Mouse (Mus musculus): ENCODE data around the gene Ly75. TPM values are rescaled to one million over a fixed set of nuclear protein-coding genes. Genes with fewer than 3 reads are reported as not detected.

The Ly75 gene
- polyA plus RNA-seq, 1 experiment from 2014 or later: 1.1 TPM

GRCm38 (mm10) chr2:60347875-60348274, 35.2 kb downstream of the Ly75 start:
- Histone ChIP-seq H3K9me3 (ENCODE audit: control insufficient read depth, low read length) (no peaks in the 10 kb centered on the region), H3K27ac (replicated peaks; ENCODE audit: low read depth, low read length) (no peak overlapping the region), H3K27me3 (replicated peaks; ENCODE audit: control insufficient read depth, insufficient read depth, low read length) (no peaks in the 10 kb centered on the region), H3K9ac (ENCODE audit: low read depth, low read length) (no peak overlapping the region), H3K4me1 (ENCODE audit: control insufficient read depth, insufficient read depth, low read length) (no peaks in the 10 kb centered on the region), H3K4me2 (ENCODE audit: low read depth, low read length) (no peak overlapping the region), H3K4me3 (ENCODE audit: low read depth, low read length) (no peak overlapping the region), H3K36me3 (ENCODE audit: control insufficient read depth, insufficient read depth, low read length) (no peaks in the 10 kb centered on the region)
- ATAC-seq (ENCODE audit: low read depth) (no peak), DNase-seq (ENCODE audit: low spot score) (no peak)
- WGBS: 82% methylated on average over 7 of the region's 7 CpGs

DNA sequence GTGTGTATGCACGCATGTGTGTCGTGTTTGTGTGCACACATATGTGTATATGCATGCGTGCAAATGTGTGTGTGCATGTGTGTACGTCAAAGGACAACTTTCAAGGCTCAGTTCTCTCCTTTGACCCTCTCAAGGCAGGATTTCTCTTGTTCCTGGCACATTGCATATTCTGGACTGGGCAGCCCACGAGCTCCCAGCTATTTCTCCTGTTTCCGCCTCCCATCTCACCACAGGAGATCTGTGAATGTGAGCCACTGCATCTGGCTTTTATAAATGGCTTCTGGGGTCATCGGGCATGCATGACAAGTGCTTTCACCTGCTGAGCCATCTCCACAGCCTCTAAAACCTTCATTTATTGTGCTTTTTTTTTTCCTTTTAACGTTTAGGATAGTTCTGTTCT, 36.6 kb downstream of the Ly75 start:
- DNase-seq (ENCODE audit: low spot score): no peak
- H3K4me1 ChIP-seq (ENCODE audit: control insufficient read depth, insufficient read depth, low read length): 0 out of 2 replicates have a peak, but pooled peaks cover 5% of the 10 kb centered on the region
- no peak overlapping the region for H3K4me2 ChIP-seq (ENCODE audit: low read depth, low read length)
- no peaks in the 10 kb centered on the region for H3K36me3 ChIP-seq (ENCODE audit: control insufficient read depth, insufficient read depth, low read length)
- H3K27ac ChIP-seq (replicated peaks; ENCODE audit: low read depth, low read length): no peak overlapping the region
- WGBS: 71% methylated on average over 8 of the region's 8 CpGs
- no peaks in the 10 kb centered on the region for H3K27me3 ChIP-seq (replicated peaks; ENCODE audit: control insufficient read depth, insufficient read depth, low read length)
- no peak for ATAC-seq (ENCODE audit: low read depth)
- no peak overlapping the region for H3K4me3 ChIP-seq (ENCODE audit: low read depth, low read length)
- no peak overlapping the region for H3K9ac ChIP-seq (ENCODE audit: low read depth, low read length)
- no peaks in the 10 kb centered on the region for H3K9me3 ChIP-seq (ENCODE audit: control insufficient read depth, low read length)

DNA sequence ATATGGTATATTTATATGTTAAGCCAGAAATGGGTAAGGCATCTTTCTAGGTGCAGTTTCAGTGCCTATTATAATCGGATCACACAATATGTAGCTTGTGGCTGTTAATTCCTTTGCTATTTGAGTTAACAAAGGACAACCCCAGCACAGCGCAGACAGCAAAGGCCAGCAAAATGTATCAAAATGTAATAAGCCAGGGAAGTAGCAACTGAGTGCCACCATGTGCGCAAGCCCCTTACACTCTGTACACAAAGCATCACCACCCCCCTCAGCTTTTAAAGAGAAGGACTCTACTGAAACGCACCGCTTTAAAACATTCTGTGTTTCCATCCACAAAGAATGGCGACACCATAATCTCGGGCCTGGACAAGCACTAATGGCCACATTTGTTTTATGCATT, 37.4 kb downstream of the Ly75 start:
- WGBS: 82% methylated on average over 7 of the region's 7 CpGs
- Histone ChIP-seq H3K4me2 (ENCODE audit: low read depth, low read length) (no peak overlapping the region), H3K9me3 (ENCODE audit: control insufficient read depth, low read length) (no peaks in the 10 kb centered on the region), H3K27me3 (replicated peaks; ENCODE audit: control insufficient read depth, insufficient read depth, low read length) (no peaks in the 10 kb centered on the region), H3K27ac (replicated peaks; ENCODE audit: low read depth, low read length) (no peak overlapping the region), H3K36me3 (ENCODE audit: control insufficient read depth, insufficient read depth, low read length) (no peaks in the 10 kb centered on the region), H3K4me3 (ENCODE audit: low read depth, low read length) (no peak overlapping the region), H3K4me1 (ENCODE audit: control insufficient read depth, insufficient read depth, low read length) (0 out of 2 replicates have a peak, but pooled peaks cover 5% of the 10 kb centered on the region), H3K9ac (ENCODE audit: low read depth, low read length) (no peak overlapping the region)
- ATAC-seq (ENCODE audit: low read depth): no peak
- no peak for DNase-seq (ENCODE audit: low spot score)

GRCm38 (mm10) chr2:60343607-60344289, 39.4 kb downstream of the Ly75 start:
- Histone ChIP-seq H3K27ac (replicated peaks; ENCODE audit: low read depth, low read length) (no peak overlapping the region), H3K27me3 (replicated peaks; ENCODE audit: control insufficient read depth, insufficient read depth, low read length) (no peaks in the 10 kb centered on the region), H3K4me1 (ENCODE audit: control insufficient read depth, insufficient read depth, low read length) (0 out of 2 replicates have a peak, but pooled peaks cover 5% of the 10 kb centered on the region), H3K9ac (ENCODE audit: low read depth, low read length) (no peak overlapping the region), H3K9me3 (ENCODE audit: control insufficient read depth, low read length) (no peaks in the 10 kb centered on the region), H3K4me3 (ENCODE audit: low read depth, low read length) (no peak overlapping the region), H3K4me2 (ENCODE audit: low read depth, low read length) (no peak overlapping the region), H3K36me3 (ENCODE audit: control insufficient read depth, insufficient read depth, low read length) (no peaks in the 10 kb centered on the region)
- ATAC-seq (ENCODE audit: low read depth): no peak
- 73% methylated on average over 11 of the region's 11 CpGs for WGBS
- no peak for DNase-seq (ENCODE audit: low spot score)

- H3K4me3 ChIP-seq (ENCODE audit: low read depth, low read length): no peak overlapping the region
- H3K27ac ChIP-seq (replicated peaks; ENCODE audit: low read depth, low read length): no peak overlapping the region
- H3K9me3 ChIP-seq (ENCODE audit: control insufficient read depth, low read length): no peaks in the 10 kb centered on the region
- H3K36me3 ChIP-seq (ENCODE audit: control insufficient read depth, insufficient read depth, low read length): no peaks in the 10 kb centered on the region
- no peak overlapping the region for H3K9ac ChIP-seq (ENCODE audit: low read depth, low read length)
- DNase-seq (ENCODE audit: low spot score) (no peak), ATAC-seq (ENCODE audit: low read depth) (no peak)
- H3K4me2 ChIP-seq (ENCODE audit: low read depth, low read length): no peak overlapping the region
- peaks cover 9% of the 10 kb centered on the region; the same call in 1 of the 2 replicates for H3K4me1 ChIP-seq (ENCODE audit: control insufficient read depth, insufficient read depth, low read length)
- no peaks in the 10 kb centered on the region for H3K27me3 ChIP-seq (replicated peaks; ENCODE audit: control insufficient read depth, insufficient read depth, low read length)
- WGBS: 49% methylated on average over 4 of the region's 4 CpGs
Observed at GRCm38 (mm10) chr2:60342107-60342880, 40.8 kb downstream of the Ly75 start.

GRCm38 (mm10) chr2:60337937-60338336, 45.2 kb downstream of the Ly75 start:
- Histone ChIP-seq H3K9ac (ENCODE audit: low read depth, low read length) (no peak overlapping the region), H3K4me3 (ENCODE audit: low read depth, low read length) (no peak overlapping the region), H3K4me2 (ENCODE audit: low read depth, low read length) (no peak overlapping the region), H3K9me3 (ENCODE audit: control insufficient read depth, low read length) (no peaks in the 10 kb centered on the region), H3K27ac (replicated peaks; ENCODE audit: low read depth, low read length) (no peak overlapping the region), H3K36me3 (ENCODE audit: control insufficient read depth, insufficient read depth, low read length) (no peaks in the 10 kb centered on the region), H3K27me3 (replicated peaks; ENCODE audit: control insufficient read depth, insufficient read depth, low read length) (no peaks in the 10 kb centered on the region), H3K4me1 (ENCODE audit: control insufficient read depth, insufficient read depth, low read length) (peaks cover 9% of the 10 kb centered on the region; the same call in 1 of the 2 replicates)
- 36% methylated on average over 9 of the region's 9 CpGs for WGBS
- DNase-seq (ENCODE audit: low spot score) (peak; percentile 35), ATAC-seq (ENCODE audit: low read depth) (peak; percentile 30; the same call in 1 of the 2 replicates)

DNA sequence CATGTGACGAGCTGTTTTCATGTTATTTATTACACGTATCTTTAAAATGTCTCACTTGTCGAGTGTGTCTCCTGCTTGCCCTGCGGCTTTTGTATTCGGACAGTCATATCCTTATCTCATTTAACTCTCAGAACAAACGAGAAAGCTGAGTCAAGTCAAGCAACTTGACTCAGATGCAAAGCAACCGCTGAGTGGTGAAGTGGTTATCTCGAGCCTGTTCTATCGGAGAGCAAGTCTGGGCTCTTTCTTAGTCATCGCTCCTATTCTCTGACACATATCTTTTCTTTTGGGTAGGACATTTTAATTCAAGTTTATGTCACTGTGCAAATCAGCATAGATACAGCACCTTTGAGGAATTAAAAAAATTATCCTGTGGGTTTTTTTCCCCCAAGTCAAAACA, 54.5 kb downstream of the Ly75 start:
- Histone ChIP-seq H3K9ac (ENCODE audit: low read depth, low read length) (no peak overlapping the region), H3K4me2 (ENCODE audit: low read depth, low read length) (no peak overlapping the region), H3K9me3 (ENCODE audit: control insufficient read depth, low read length) (no peaks in the 10 kb centered on the region), H3K36me3 (ENCODE audit: control insufficient read depth, insufficient read depth, low read length) (no peaks in the 10 kb centered on the region), H3K4me1 (ENCODE audit: control insufficient read depth, insufficient read depth, low read length) (no peaks in the 10 kb centered on the region), H3K4me3 (ENCODE audit: low read depth, low read length) (no peak overlapping the region), H3K27ac (replicated peaks; ENCODE audit: low read depth, low read length) (no peak overlapping the region), H3K27me3 (replicated peaks; ENCODE audit: control insufficient read depth, insufficient read depth, low read length) (no peaks in the 10 kb centered on the region)
- no peak for DNase-seq (ENCODE audit: low spot score)
- WGBS: 93% methylated on average over 10 of the region's 10 CpGs
- no peak for ATAC-seq (ENCODE audit: low read depth)

- ATAC-seq (ENCODE audit: low read depth) (no peak), DNase-seq (ENCODE audit: low spot score) (no peak)
- 87% methylated on average over 11 of the region's 11 CpGs for WGBS
- no peaks in the 10 kb centered on the region for H3K9me3 ChIP-seq (ENCODE audit: control insufficient read depth, low read length)
- H3K4me2 ChIP-seq (ENCODE audit: low read depth, low read length): no peak overlapping the region
- no peak overlapping the region for H3K9ac ChIP-seq (ENCODE audit: low read depth, low read length)
- H3K4me3 ChIP-seq (ENCODE audit: low read depth, low read length): no peak overlapping the region
- no peaks in the 10 kb centered on the region for H3K4me1 ChIP-seq (ENCODE audit: control insufficient read depth, insufficient read depth, low read length)
- no peak overlapping the region for H3K27ac ChIP-seq (replicated peaks; ENCODE audit: low read depth, low read length)
- H3K27me3 ChIP-seq (replicated peaks; ENCODE audit: control insufficient read depth, insufficient read depth, low read length): no peaks in the 10 kb centered on the region
- H3K36me3 ChIP-seq (ENCODE audit: control insufficient read depth, insufficient read depth, low read length): no peaks in the 10 kb centered on the region
Observed at GRCm38 (mm10) chr2:60327581-60327980, 55.5 kb downstream of the Ly75 start.
